Comparison of ENCODE assay signal across 8 mouse cellular contexts in the genomic region with DNA sequence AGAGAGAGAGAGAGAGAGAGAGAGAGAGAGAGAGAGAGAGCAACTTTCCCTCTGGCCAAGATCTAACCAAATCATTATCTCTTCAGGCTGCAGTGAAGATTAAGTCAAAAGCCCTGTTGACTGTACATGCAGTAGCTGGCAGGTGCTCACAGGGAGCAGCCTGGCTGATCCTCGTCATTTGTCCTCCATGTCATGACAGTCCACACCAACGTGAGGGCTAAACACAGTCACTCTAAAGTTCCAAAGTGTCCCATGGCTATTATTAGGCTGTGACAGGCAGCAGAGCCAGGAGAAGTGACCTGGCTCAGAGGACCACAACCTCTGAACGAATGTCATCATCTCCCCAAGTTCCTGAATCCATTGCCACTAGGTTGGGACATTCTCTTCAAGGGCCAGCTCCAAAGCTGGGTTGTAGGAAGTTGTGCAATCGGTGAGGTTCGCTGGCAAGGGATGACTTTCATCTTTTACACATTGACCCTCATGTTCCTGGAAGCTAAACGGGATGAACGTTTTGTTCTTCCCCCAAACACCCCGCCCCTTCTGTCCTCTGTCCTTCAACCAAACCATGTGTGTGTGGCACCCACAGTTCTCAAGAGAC.
A peak's percentile ranks its signal among the peaks of the same experiment; 100 is the strongest.
DNase-seq lines count a peak whose midpoint lies in the region; TF ChIP-seq lines count a peak whose summit lies in the region.
"Had no signal": no experiment of that assay in that cellular context is flagged by ENCODE, and none has a peak within 500 bp of the region (broad histone marks: within the 10 kb centered on the region; RNA-seq: fewer than 3 reads in every experiment).

No protein-coding gene starts in this region.

- H3K79me2 ChIP-seq in MEL (ENCODE audit: control insufficient read depth, insufficient read depth, low read length, poor library complexity) = no peaks in the 10 kb centered on the region

- 16% methylated on average over 8 of the region's 8 CpGs for WGBS in bone marrow, adult 2 months

- no peak for DNase-seq in MEL (ENCODE audit: low read depth, low spot score)
- peak; percentile 59 to 80 for DNase-seq in heart, postnatal 10 days
- peak; percentile 72 for DNase-seq in lung, postnatal 14 days
- DNase-seq in retina, postnatal 1 day = no peak
- no peak for DNase-seq in B cell, adult 2 months
- DNase-seq in frontal cortex, postnatal 14 days (ENCODE audit: low spot score in 2 of 2) = no peak
- DNase-seq: right cerebral cortex, adult 18-20 months had no signal

- TF ChIP-seq RAD21 in MEL (IDR thresholded peaks at IDR 0.05; ENCODE audit: low read depth, low read length) = no peak

- no peak overlapping the region for H3K4me3 ChIP-seq in MEL (ENCODE audit: control insufficient read depth in 1 of 2, insufficient read depth in 1 of 2, low read depth in 2 of 2, low read length in 2 of 2)
- no peak overlapping the region for H3K4me3 ChIP-seq in bone marrow, adult 2 months (replicated peaks; ENCODE audit: control insufficient read depth, low read depth, low read length)

- peaks cover 0 to 14% of the 10 kb centered on the region in 2 experiments; a peak in 2 of 4 replicates for H3K36me3 ChIP-seq in MEL (ENCODE audit: control insufficient read depth in 1 of 2, insufficient read depth in 2 of 2, low read length in 2 of 2)

- H3K9ac ChIP-seq in MEL (ENCODE audit: control insufficient read depth, low read depth, low read length, poor library complexity, severe bottlenecking) = no peak overlapping the region

- TF ChIP-seq EP300 in MEL (IDR thresholded peaks at IDR 0.05; ENCODE audit: low read depth in 1 of 2, low read length in 2 of 2) = no peak

- intact Hi-C loops in heart, postnatal 10 days (cut with DNase I) = loop anchor here (2.0 kb wide), 1 partner anchor 20 kb away; no protein-coding TSS in a partner anchor

- no peak for TF ChIP-seq CTCF in MEL (IDR thresholded peaks at IDR 0.05 in 2 of 3, conservative IDR thresholded peaks at IDR 0.05 in 1 of 3; ENCODE audit: control insufficient read depth in 1 of 3, insufficient read depth in 1 of 3, low read depth in 2 of 3, low read length in 3 of 3, poor library complexity in 1 of 3, severe bottlenecking in 1 of 3)
- no peak for TF ChIP-seq CTCF in bone marrow, adult 2 months (IDR thresholded peaks at IDR 0.05; ENCODE audit: control insufficient read depth, insufficient read depth, low read length)

- H3K27me3 ChIP-seq in MEL (ENCODE audit: control insufficient read depth in 1 of 2, insufficient read depth in 2 of 2, low read length in 2 of 2) = peaks cover 2 to 4% of the 10 kb centered on the region in 2 experiments; a peak in 2 of 4 replicates

- H3K27ac ChIP-seq in MEL (ENCODE audit: control insufficient read depth, low read depth, low read length) = no peak overlapping the region
- peak overlapping the region; percentile 85 for H3K27ac ChIP-seq in bone marrow, adult 2 months (ENCODE audit: control insufficient read depth, insufficient read depth, low read depth, low read length, poor library complexity)

- no peaks in the 10 kb centered on the region for H3K9me3 ChIP-seq in MEL (replicated peaks; ENCODE audit: insufficient read depth, low read length)

- H3K4me1 ChIP-seq in MEL (ENCODE audit: control insufficient read depth in 1 of 2, insufficient read depth in 2 of 2, low read length in 2 of 2) = peaks cover 4 to 23% of the 10 kb centered on the region in 2 experiments; a peak in 3 of 4 replicates
- H3K4me1 ChIP-seq in bone marrow, adult 2 months (ENCODE audit: control insufficient read depth, insufficient read depth, low read length) = peaks cover 22% of the 10 kb centered on the region

- no peak for TF ChIP-seq POLR2A in MEL (IDR thresholded peaks at IDR 0.05; ENCODE audit: control insufficient read depth in 1 of 2, insufficient read depth in 1 of 2, low read depth in 1 of 2, low read length in 2 of 2, poor library complexity in 1 of 2)
- TF ChIP-seq POLR2A in bone marrow, adult 2 months (IDR thresholded peaks at IDR 0.05; ENCODE audit: borderline replicate concordance, control insufficient read depth, low read depth, low read length) = no peak

TF ChIP-seq in MEL, 35 proteins besides CTCF, POLR2A, EP300 and RAD21:
- TF ChIP-seq TCF12 (IDR thresholded peaks at IDR 0.05; ENCODE audit: low read depth, low read length) = 0 out of 2 replicates have a peak, but pooled peaks have one; percentile 15
- TF ChIP-seq ZC3H11A (IDR thresholded peaks at IDR 0.05; ENCODE audit: low read depth, low read length) = no peak
- no peak for TF ChIP-seq USF2 (IDR thresholded peaks at IDR 0.05; ENCODE audit: borderline replicate concordance in 1 of 2, insufficient read depth in 1 of 2, low read depth in 1 of 2, low read length in 2 of 2)
- no peak for TF ChIP-seq NRF1 (IDR thresholded peaks at IDR 0.05; ENCODE audit: insufficient read depth, low read depth, low read length, poor library complexity, severe bottlenecking)
- TF ChIP-seq GABPA (IDR thresholded peaks at IDR 0.05; ENCODE audit: low read depth, low read length) = no peak
- TF ChIP-seq SMC3 (IDR thresholded peaks at IDR 0.05; ENCODE audit: low read depth, low read length) = no peak
- TF ChIP-seq HCFC1 (IDR thresholded peaks at IDR 0.05; ENCODE audit: low read depth, low read length) = no peak
- TF ChIP-seq ETS1 (IDR thresholded peaks at IDR 0.05; ENCODE audit: low read depth, low read length) = no peak
- no peak for TF ChIP-seq POLR2AphosphoS5 (IDR thresholded peaks at IDR 0.05; ENCODE audit: borderline replicate concordance, low read depth, low read length)
- peak; percentile 62; the same call in 1 of the 2 replicates for TF ChIP-seq JUND (IDR thresholded peaks at IDR 0.05; ENCODE audit: low read depth, low read length)
- no peak for TF ChIP-seq GATA1 (IDR thresholded peaks at IDR 0.05; ENCODE audit: low read depth, low read length)
- no peak for TF ChIP-seq MAZ (IDR thresholded peaks at IDR 0.05; ENCODE audit: low read depth, low read length)
- TF ChIP-seq E2F4 (IDR thresholded peaks at IDR 0.05; ENCODE audit: borderline replicate concordance, low read depth, low read length) = no peak
- no peak for TF ChIP-seq MEF2A (IDR thresholded peaks at IDR 0.05; ENCODE audit: extremely low read depth, insufficient replicate concordance, low read depth, low read length, poor library complexity, severe bottlenecking)
- TF ChIP-seq TAL1 (IDR thresholded peaks at IDR 0.05; ENCODE audit: low read length) = no peak

Comparison
In these comparisons a context has a peak if more than half of its experiments do, and no peak if none do; other contexts are left out.
1. DNase-seq: peak in heart, postnatal 10 days (2 of 2) and lung, postnatal 14 days (single experiment); none in MEL (single experiment), retina, postnatal 1 day (single experiment), B cell, adult 2 months (0 of 2) and frontal cortex, postnatal 14 days (0 of 2).